Mouse (Mus musculus) liver, embryonic 14.5 days (tissue): ENCODE data around the gene Zfp759. TPM values are rescaled to one million over a fixed set of nuclear protein-coding genes. Genes with fewer than 3 reads are reported as not detected.
"Not testable (repeated sequence)": the region's sequence is repeated elsewhere in the genome, so short reads cannot be mapped to it uniquely, and the experiment has no call there.

Experiments
- ATAC-seq: fragments of 200-750 bp; cut with Nextera tagmentation; 2 replicates; pipeline ENCODE4 v1.8.0; 2017; ENCODE audit warnings: moderate number of reproducible peaks, mild to moderate bottlenecking, moderate library complexity; ENCODE audit not compliant: insufficient read depth
- DNase-seq, 3 experiments: peaks; one replicate each; pipeline ENCODE4 v3.0.0-alpha.2; 2012 to 2013; ENCODE audit warnings: low read depth in 3 of 3, low spot score in 3 of 3
- H3K27ac ChIP-seq: fragments of 300-500 bp; sonication (generic); 2 replicates; pipeline ENCODE4 v1.5.1; 2014; ENCODE audit warnings: moderate library complexity, mild to moderate bottlenecking, control low read depth, inconsistent platforms
- H3K27me3 ChIP-seq: fragments of 300-500 bp; sonication (generic); 2 replicates; pipeline ENCODE4 v1.6.1; 2014; ENCODE audit warnings: mild to moderate bottlenecking, low read length, moderate library complexity; ENCODE audit not compliant: control insufficient read depth, insufficient read depth
- H3K36me3 ChIP-seq: fragments of 300-500 bp; sonication (generic); replicated peaks from 2 replicates; pipeline ENCODE4 v1.6.1; 2014; ENCODE audit warnings: low read depth; ENCODE audit not compliant: control insufficient read depth, insufficient read depth
- H3K4me1 ChIP-seq, 2 experiments: fragments of 200-500 bp in 1 of 2; fragments of 300-500 bp in 1 of 2; sonication (generic) in 1 of 2; replicated peaks; 2 replicates each; pipeline ENCODE4 v1.6.1; 2012 to 2014; ENCODE audit warnings: antibody characterized with exemption in 1 of 2, inconsistent platforms in 1 of 2, low read length in 1 of 2; ENCODE audit not compliant: control insufficient read depth in 2 of 2, insufficient read depth in 2 of 2
- H3K4me2 ChIP-seq: fragments of 300-500 bp; sonication (generic); 2 replicates; pipeline ENCODE4 v1.6.1; 2014; ENCODE audit warnings: low read depth, mild to moderate bottlenecking, control low read depth, moderate library complexity
- H3K4me3 ChIP-seq, 2 experiments: fragments of 200-500 bp in 1 of 2; fragments of 300-500 bp in 1 of 2; sonication (generic) in 1 of 2; 2 replicates each; pipeline ENCODE4 v1.5.1; 2012 to 2014; ENCODE audit warnings: low read depth in 2 of 2, low read length in 2 of 2, mild to moderate bottlenecking in 2 of 2, control low read depth in 1 of 2, inconsistent platforms in 1 of 2, moderate library complexity in 1 of 2; ENCODE audit not compliant: insufficient read depth in 1 of 2
- H3K9ac ChIP-seq: fragments of 300-500 bp; sonication (generic); replicated peaks from 2 replicates; pipeline ENCODE4 v1.6.1; 2014; ENCODE audit warnings: mild to moderate bottlenecking, control low read depth, moderate library complexity
- H3K9me3 ChIP-seq: fragments of 300-500 bp; sonication (generic); 2 replicates; pipeline ENCODE4 v1.6.1; 2016; ENCODE audit warnings: low read length, mixed read lengths; ENCODE audit not compliant: control insufficient read depth
- CTCF ChIP-seq: IDR thresholded peaks from 2 replicates; pipeline ENCODE4 v1.5.1; 2016; ENCODE audit warnings: antibody characterized with exemption, low read depth, control low read depth
- EP300 ChIP-seq: IDR thresholded peaks from 2 replicates; pipeline ENCODE4 v1.6.1; 2016; ENCODE audit warnings: antibody characterized with exemption, low read depth
- WGBS: fragments of 180-500 bp; shearing (Covaris S2); extraction: QIAGEN DNeasy Blood & Tissue Kit; methylation state at CpG from one replicate; pipeline ENCODE4 v1.1.7; 2014; ENCODE audit not compliant: insufficient replicate concordance; 5-methylcytosine and 5-hydroxymethylcytosine counted together
- polyA plus RNA-seq, 2 experiments: library from polyadenylated mRNA; depleted of rRNA in 1 of 2; stranded (reverse) in 1 of 2; unstranded in 1 of 2; fragments of >200 nt; fragmentation: Nextera tagmentation in 1 of 2; extraction: Ambion mirVana in 1 of 2; gene quantifications; 2 replicates each; pipeline versions ENCODE4 v1.2.1 to v1.2.3; 2012 to 2014

Zfp759 gene
- polyA plus RNA-seq (2012; rRNA removed): 0.14 and 0.33 TPM in 2 replicates
- polyA plus RNA-seq (2014; fragmentation: Nextera tagmentation; extraction: Ambion mirVana): 0.38 and 0.56 TPM in 2 replicates

DNA sequence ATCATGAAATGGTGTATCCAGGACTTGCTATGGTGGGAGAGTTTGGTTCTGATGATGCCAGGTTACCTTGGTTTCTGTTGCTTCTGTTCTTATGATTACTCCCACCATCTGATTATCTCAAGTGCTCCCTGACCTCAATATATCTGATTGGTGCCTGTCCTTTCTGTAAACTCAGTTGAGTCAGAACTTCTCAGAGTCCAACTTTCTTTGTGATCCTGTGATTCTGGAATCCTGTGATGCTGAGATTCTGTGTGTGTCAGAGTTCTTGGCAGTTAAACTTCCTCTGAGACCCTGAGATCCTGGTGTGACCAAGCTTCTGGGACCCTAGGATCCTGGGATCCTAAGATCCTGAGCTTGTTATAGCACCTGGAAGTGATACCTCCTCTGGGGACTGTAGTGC is at the start of gene Zfp759:
Gene Zfp759 (plus strand): TSS at position 301 of the 400 bp plus-strand sequence.
- not testable (repeated sequence) for H3K9ac ChIP-seq, H3K27me3 ChIP-seq, H3K9me3 ChIP-seq, H3K4me1 ChIP-seq, H3K36me3 ChIP-seq, ATAC-seq, H3K4me2 ChIP-seq, H3K4me3 ChIP-seq, H3K27ac ChIP-seq, DNase-seq

DNA sequence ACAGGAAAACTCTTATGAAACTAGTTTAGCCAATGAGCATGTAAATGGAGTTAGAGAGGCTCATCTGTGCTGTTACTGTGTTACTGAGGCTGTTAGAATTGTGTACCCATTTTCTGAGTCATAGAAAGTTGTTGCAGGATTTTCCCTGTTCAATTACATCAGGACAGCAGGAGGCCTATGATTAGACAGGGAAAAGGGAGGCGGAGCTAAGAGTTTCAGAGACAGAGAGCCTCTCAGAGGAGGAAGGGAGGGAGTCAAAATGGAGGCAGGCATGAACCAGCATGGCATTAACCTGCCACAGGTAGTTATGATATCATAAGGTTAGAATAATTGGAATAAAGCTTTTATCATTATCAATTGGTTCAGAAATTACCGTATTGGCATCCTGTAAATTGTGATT is 48.7 kb upstream of the Zfp759 start:
- H3K4me1 ChIP-seq: no peaks in the 10 kb centered on the region
- H3K9ac ChIP-seq: no peak overlapping the region
- DNase-seq (no peak), ATAC-seq (no peak)
- no peak overlapping the region for H3K27ac ChIP-seq
- peaks cover 5% of the 10 kb centered on the region; the same call in 1 of the 2 replicates for H3K9me3 ChIP-seq
- TF ChIP-seq CTCF (no peak), EP300 (no peak)
- 75% methylated on average over 2 of the region's 2 CpGs for WGBS
- H3K4me2 ChIP-seq: no peak overlapping the region
- no peaks in the 10 kb centered on the region for H3K27me3 ChIP-seq
- H3K4me3 ChIP-seq: no peak overlapping the region
- H3K36me3 ChIP-seq: peaks cover 15% of the 10 kb centered on the region

DNA sequence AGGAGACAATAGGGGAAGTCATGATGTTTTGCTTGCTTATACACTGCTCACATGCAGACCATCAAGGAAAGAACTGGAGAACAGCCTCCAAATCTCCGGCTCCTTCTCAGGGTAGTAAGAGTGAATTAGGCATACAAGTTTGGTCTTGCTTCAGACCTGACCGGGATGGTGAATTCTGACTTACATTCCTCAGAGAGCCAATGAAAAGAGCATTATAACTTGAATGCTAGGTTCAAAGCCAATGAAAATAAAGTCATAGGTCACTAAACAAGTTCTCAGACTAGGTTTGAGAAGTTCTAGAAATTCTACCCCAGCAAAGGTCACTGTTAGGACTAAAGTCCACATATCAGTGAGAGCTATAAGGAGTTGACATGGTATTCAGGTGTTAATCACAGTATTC is 44.2 kb upstream of the Zfp759 start:
- no peak overlapping the region for H3K4me2 ChIP-seq
- TF ChIP-seq EP300: no peak
- TF ChIP-seq CTCF: no peak
- no peak overlapping the region for H3K27ac ChIP-seq
- peaks cover 2% of the 10 kb centered on the region; the same call in 1 of the 2 replicates for H3K36me3 ChIP-seq
- H3K4me1 ChIP-seq: peaks cover 6 to 11% of the 10 kb centered on the region in 2 experiments; a peak in 3 of 4 replicates
- H3K4me3 ChIP-seq: no peak overlapping the region
- no peak for ATAC-seq
- no peak overlapping the region for H3K9ac ChIP-seq
- no peaks in the 10 kb centered on the region for H3K9me3 ChIP-seq
- no peaks in the 10 kb centered on the region for H3K27me3 ChIP-seq
- 68% methylated on average over 2 of the region's 2 CpGs for WGBS
- DNase-seq: no peak

DNA sequence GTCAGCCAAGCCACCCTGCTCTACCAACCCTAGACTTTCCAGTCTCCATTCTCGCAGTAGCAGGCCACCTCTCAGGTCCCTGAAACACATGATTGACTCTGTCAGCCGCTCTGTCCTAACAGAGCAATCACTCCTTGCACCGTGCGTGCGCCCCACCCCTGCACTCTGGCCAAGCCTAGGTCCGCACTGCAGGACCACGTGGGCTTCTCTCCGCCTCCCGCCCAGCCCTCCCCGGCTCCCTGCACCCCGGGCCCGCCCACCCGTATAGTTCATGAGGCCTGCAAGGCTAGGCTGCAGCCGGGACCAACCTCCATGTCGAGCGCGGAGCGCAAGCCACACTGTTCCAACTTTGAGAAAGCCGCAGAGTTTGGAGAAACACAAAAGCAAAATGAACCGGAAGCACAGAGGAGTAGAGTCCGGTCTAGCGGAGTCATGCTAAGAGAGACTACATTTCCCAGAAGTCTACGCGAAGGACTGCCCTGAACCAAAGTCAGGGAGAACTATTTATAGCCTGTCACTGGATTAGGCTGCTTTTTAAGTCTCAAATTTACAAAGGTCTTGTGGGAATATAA is 40.2 kb upstream of the Zfp759 start:
- Histone ChIP-seq H3K27me3 (no peaks in the 10 kb centered on the region), H3K36me3 (no peaks in the 10 kb centered on the region), H3K27ac (peak overlapping the region; percentile 26; the same call in 1 of the 2 replicates), H3K9me3 (no peaks in the 10 kb centered on the region), H3K4me2 (peak overlapping the region; percentile 74), H3K4me3 (peak overlapping the region; percentile 60 to 95), H3K9ac (peak overlapping the region; percentile 57), H3K4me1 (peaks cover 6 to 11% of the 10 kb centered on the region in 2 experiments; a peak in 3 of 4 replicates)
- WGBS: under 1% methylated on average over 24 of the region's 24 CpGs
- no peak for TF ChIP-seq EP300
- TF ChIP-seq CTCF: no peak
- ATAC-seq (peak; percentile 100), DNase-seq (peak; percentile 50 to 61 (median 59))

DNA sequence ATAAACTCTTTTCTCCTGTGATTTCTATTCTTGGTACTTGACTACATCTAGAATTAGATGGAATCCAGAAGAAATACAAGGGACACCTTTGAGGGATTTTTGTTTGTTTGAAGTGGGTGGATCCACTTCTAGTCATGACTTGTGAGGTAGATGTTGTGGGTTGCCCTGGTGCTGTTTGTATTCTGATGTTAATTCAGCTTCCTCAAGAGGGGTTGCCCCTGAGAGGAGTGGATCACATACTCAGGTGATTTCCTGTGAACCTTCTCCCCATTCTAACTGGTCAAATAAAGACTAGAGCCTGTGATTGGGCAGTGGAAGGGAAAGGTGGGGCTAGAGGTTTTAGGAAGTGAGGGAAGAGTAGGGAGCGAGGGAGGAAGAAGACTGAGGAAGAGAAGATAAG is 39.5 kb upstream of the Zfp759 start:
- H3K4me2 ChIP-seq: peak overlapping the region; percentile 74
- no peak for TF ChIP-seq EP300
- 38% methylated on average over 1 of the region's 1 CpGs for WGBS
- H3K27ac ChIP-seq: no peak overlapping the region
- H3K36me3 ChIP-seq: no peaks in the 10 kb centered on the region
- H3K4me1 ChIP-seq: peaks cover 6 to 11% of the 10 kb centered on the region in 2 experiments; a peak in 3 of 4 replicates
- DNase-seq (no peak), ATAC-seq (no peak)
- H3K4me3 ChIP-seq: peak overlapping the region in 1 of 2 experiments; percentile 60; a peak in 1 of 4 replicates
- no peak overlapping the region for H3K9ac ChIP-seq
- H3K27me3 ChIP-seq: no peaks in the 10 kb centered on the region
- H3K9me3 ChIP-seq: no peaks in the 10 kb centered on the region
